Mouse (Mus musculus) liver, adult 2 months (tissue): ENCODE data around the gene Mapk11. TPM values are rescaled to one million over a fixed set of nuclear protein-coding genes. Genes with fewer than 3 reads are reported as not detected.

Source experiments
- DNase-seq: peaks from one replicate; pipeline ENCODE4 v3.0.0-alpha.2; 2011; ENCODE audit warnings: low read depth, low spot score; ENCODE audit errors: extremely low read depth
- H3K27ac ChIP-seq: fragments of 200-500 bp; replicated peaks from 2 replicates; pipeline ENCODE4 v1.5.1; 2012; ENCODE audit warnings: low read depth, mild to moderate bottlenecking, control low read depth, inconsistent platforms, low read length; ENCODE audit not compliant: insufficient read depth
- H3K27me3 ChIP-seq: fragments of 200-500 bp; 2 replicates; pipeline ENCODE4 v1.6.1; 2012; ENCODE audit warnings: mild to moderate bottlenecking, moderate library complexity, low read length, inconsistent platforms; ENCODE audit not compliant: control insufficient read depth, insufficient read depth
- H3K36me3 ChIP-seq: fragments of 200-500 bp; 2 replicates; pipeline ENCODE4 v1.6.1; 2012; ENCODE audit warnings: low read length, inconsistent platforms; ENCODE audit not compliant: control insufficient read depth, insufficient read depth
- H3K4me1 ChIP-seq: fragments of 200-500 bp; 2 replicates; pipeline ENCODE4 v1.6.1; 2011; ENCODE audit warnings: low read length; ENCODE audit not compliant: control insufficient read depth, insufficient read depth
- H3K4me3 ChIP-seq: fragments of 200-500 bp; 2 replicates; pipeline ENCODE4 v1.5.1; 2011; ENCODE audit warnings: low read depth, mild to moderate bottlenecking, control low read depth, low read length, moderate library complexity; ENCODE audit not compliant: insufficient read depth
- H3K79me2 ChIP-seq: fragments of 200-500 bp; 2 replicates; pipeline ENCODE4 v1.6.1; 2012; ENCODE audit warnings: inconsistent platforms, mild to moderate bottlenecking, low read length, moderate library complexity; ENCODE audit not compliant: control insufficient read depth, insufficient read depth
- H3K9ac ChIP-seq: fragments of 200-500 bp; 2 replicates; pipeline ENCODE4 v1.6.1; 2012; ENCODE audit warnings: low read depth, mild to moderate bottlenecking, control low read depth, inconsistent platforms, low read length
- CTCF ChIP-seq: fragments of 200-500 bp; IDR thresholded peaks from 2 replicates; pipeline ENCODE4 v1.5.1; 2011; ENCODE audit warnings: low read depth, low read length, control low read depth
- POLR2A ChIP-seq: fragments of 200-500 bp; IDR thresholded peaks from 2 replicates; pipeline ENCODE4 v1.6.1; 2011; ENCODE audit warnings: low read length, control low read depth; ENCODE audit not compliant: insufficient read depth; ENCODE audit errors: extremely low read depth
- WGBS: fragments of 180-500 bp; shearing (Covaris S2); methylation state at CpG from one replicate; pipeline ENCODE4 v1.1.7; 2018; 5-methylcytosine and 5-hydroxymethylcytosine counted together
- polyA plus RNA-seq: library from polyadenylated mRNA; depleted of rRNA; stranded (reverse); fragments of >200 nt; gene quantifications from 2 replicates; pipeline ENCODE4 v1.2.3, GENCODE M21; 2012
- total RNA-seq: library from RNA; depleted of rRNA; stranded (reverse); fragments of >200 nt; gene quantifications from 2 replicates; pipeline ENCODE4 v1.2.3, GENCODE M21; 2014

Mapk11 gene
- total and polyA plus RNA-seq, 2 experiments, result 0.74 to 1.3 TPM

- H3K4me1 ChIP-seq, result peaks cover 19% of the 10 kb centered on the region
- 95% methylated on average over 3 of the region's 3 CpGs for WGBS
- TF ChIP-seq POLR2A (no peak), CTCF (no peak)
- H3K79me2 ChIP-seq, result peaks cover 14% of the 10 kb centered on the region; the same call in 1 of the 2 replicates
- H3K9ac ChIP-seq, result no peak overlapping the region
- no peak overlapping the region for H3K4me3 ChIP-seq
- no peaks in the 10 kb centered on the region; the same call in 1 of the 2 replicates for H3K36me3 ChIP-seq
- DNase-seq, result no peak
- no peak overlapping the region for H3K27ac ChIP-seq
- H3K27me3 ChIP-seq, result no peaks in the 10 kb centered on the region
Measured at GRCm38 (mm10) chr15:89124312-89124711, 25.1 kb downstream of the Mapk11 start.

GRCm38 (mm10) chr15:89123595-89123994 is 25.8 kb downstream of the Mapk11 start:
- H3K27ac ChIP-seq, result no peak overlapping the region
- H3K4me1 ChIP-seq, result peaks cover 17% of the 10 kb centered on the region
- 63% methylated on average over 11 of the region's 11 CpGs for WGBS

GRCm38 (mm10) chr15:89122649-89123366 is 26.6 kb downstream of the Mapk11 start, which contains the start of gene Tubgcp6:
TSS of gene Tubgcp6 (minus strand) at chr15:89123112.
- peak; percentile 77 for DNase-seq
- H3K27me3 ChIP-seq, result no peaks in the 10 kb centered on the region
- peak within 1 kb of the TSS; percentile 93 for H3K4me3 ChIP-seq
- under 1% methylated on average over 47 of the region's 47 CpGs for WGBS
- TF ChIP-seq CTCF (no peak), POLR2A (0 out of 2 replicates have a peak, but pooled peaks have one; percentile 50)
- peaks cover 14% of the 10 kb centered on the region; the same call in 1 of the 2 replicates for H3K79me2 ChIP-seq
- peak within 1 kb of the TSS; percentile 52 for H3K27ac ChIP-seq
- no peaks in the 10 kb centered on the region; the same call in 1 of the 2 replicates for H3K36me3 ChIP-seq
- peaks cover 14% of the 10 kb centered on the region for H3K4me1 ChIP-seq
- peak within 1 kb of the TSS; percentile 89 for H3K9ac ChIP-seq

More at GRCm38 (mm10) chr15:89123595-89123994, 25.8 kb downstream of the Mapk11 start:
- DNase-seq, result no peak
- Histone ChIP-seq H3K9ac (no peak overlapping the region), H3K36me3 (no peaks in the 10 kb centered on the region; the same call in 1 of the 2 replicates), H3K27me3 (no peaks in the 10 kb centered on the region), H3K4me3 (no peak overlapping the region), H3K79me2 (peaks cover 14% of the 10 kb centered on the region; the same call in 1 of the 2 replicates)
- TF ChIP-seq POLR2A, result no peak
- no peak for TF ChIP-seq CTCF

GRCm38 (mm10) chr15:89118007-89118406 is 31.4 kb downstream of the Mapk11 start:
- no peak for DNase-seq
- H3K27ac ChIP-seq, result no peak overlapping the region
- H3K27me3 ChIP-seq, result no peaks in the 10 kb centered on the region
- H3K4me1 ChIP-seq, result peaks cover 7% of the 10 kb centered on the region
- peaks cover 10% of the 10 kb centered on the region; the same call in 1 of the 2 replicates for H3K79me2 ChIP-seq
- H3K9ac ChIP-seq, result no peak overlapping the region
- H3K36me3 ChIP-seq, result peaks cover 13% of the 10 kb centered on the region; the same call in 1 of the 2 replicates
- TF ChIP-seq CTCF (no peak), POLR2A (no peak)
- H3K4me3 ChIP-seq, result no peak overlapping the region

- no peak overlapping the region for H3K9ac ChIP-seq
- no peaks in the 10 kb centered on the region for H3K4me1 ChIP-seq
- no peak for DNase-seq
- peaks cover 25% of the 10 kb centered on the region; the same call in 1 of the 2 replicates for H3K36me3 ChIP-seq
- no peak overlapping the region for H3K4me3 ChIP-seq
- 69% methylated on average over 9 of the region's 9 CpGs for WGBS
- H3K27me3 ChIP-seq, result no peaks in the 10 kb centered on the region
- H3K79me2 ChIP-seq, result no peaks in the 10 kb centered on the region
- H3K27ac ChIP-seq, result no peak overlapping the region
- TF ChIP-seq POLR2A (no peak), CTCF (peak; percentile 27)
Measured at GRCm38 (mm10) chr15:89110147-89110546, 39.3 kb downstream of the Mapk11 start.

- no peak overlapping the region for H3K9ac ChIP-seq
- no peak overlapping the region for H3K27ac ChIP-seq
- TF ChIP-seq POLR2A (no peak), CTCF (no peak)
- no peaks in the 10 kb centered on the region for H3K79me2 ChIP-seq
- 93% methylated on average over 1 of the region's 1 CpGs for WGBS
- DNase-seq, result no peak
- no peaks in the 10 kb centered on the region for H3K27me3 ChIP-seq
- peaks cover 16% of the 10 kb centered on the region; the same call in 1 of the 2 replicates for H3K36me3 ChIP-seq
- H3K4me3 ChIP-seq, result no peak overlapping the region
- H3K4me1 ChIP-seq, result no peaks in the 10 kb centered on the region
Measured at GRCm38 (mm10) chr15:89106976-89107375, 42.5 kb downstream of the Mapk11 start.
